Mouse (Mus musculus) CH12.LX (cell line): Measurements from ENCODE around the gene Sfrp4.

Source experiments
- BHLHE40 ChIP-seq: IDR thresholded peaks from 2 replicates; pipeline ENCODE4 v1.6.1; 2011; ENCODE audit warnings: mild to moderate bottlenecking, low read depth, low read length, improper control_type of control experiment
- CHD2 ChIP-seq: IDR thresholded peaks from 2 replicates; pipeline ENCODE4 v1.6.1; 2011; ENCODE audit warnings: low read length, improper control_type of control experiment
- CTCF ChIP-seq, 2 experiments: IDR thresholded peaks in 1 of 2; conservative IDR thresholded peaks in 1 of 2; 2 replicates each; pipeline ENCODE4 v1.5.1; 2011 to 2012; ENCODE audit warnings: low read depth in 2 of 2, low read length in 2 of 2, improper control_type of control experiment in 1 of 2, inconsistent platforms in 1 of 2, mild to moderate bottlenecking in 1 of 2, moderate library complexity in 1 of 2
- E2F4 ChIP-seq: IDR thresholded peaks from 2 replicates; pipeline ENCODE4 v1.6.1; 2011; ENCODE audit warnings: low read depth, low read length, improper control_type of control experiment; ENCODE audit not compliant: insufficient replicate concordance
- EP300 ChIP-seq: IDR thresholded peaks from 2 replicates; pipeline ENCODE4 v1.6.1; 2011; ENCODE audit warnings: low read length, improper control_type of control experiment
- ETS1 ChIP-seq: conservative IDR thresholded peaks from 2 replicates; pipeline ENCODE4 v1.6.1; 2012; ENCODE audit warnings: low read depth, mild to moderate bottlenecking, inconsistent platforms, low read length, improper control_type of control experiment, moderate library complexity
- MAFK ChIP-seq: IDR thresholded peaks from 2 replicates; pipeline ENCODE4 v1.6.1; 2011; ENCODE audit warnings: low read length, improper control_type of control experiment; ENCODE audit not compliant: insufficient replicate concordance
- NELFE ChIP-seq: IDR thresholded peaks from 2 replicates; pipeline ENCODE4 v1.6.1; 2011; ENCODE audit warnings: low read depth, low read length, improper control_type of control experiment
- POLR2A ChIP-seq: IDR thresholded peaks from 2 replicates; pipeline ENCODE4 v1.6.1; 2011; ENCODE audit warnings: low read depth, mild to moderate bottlenecking, improper control_type of control experiment, low read length
- SMC3 ChIP-seq: IDR thresholded peaks from 2 replicates; pipeline ENCODE4 v1.6.1; 2011; ENCODE audit warnings: low read depth, low read length, improper control_type of control experiment
- TBP ChIP-seq: conservative IDR thresholded peaks from 2 replicates; pipeline ENCODE4 v1.6.1; 2011; ENCODE audit warnings: low read depth, low read length, improper control_type of control experiment
- UBTF ChIP-seq: IDR thresholded peaks from 2 replicates; pipeline ENCODE4 v1.6.1; 2012; ENCODE audit warnings: low read depth, mild to moderate bottlenecking, inconsistent platforms, low read length, improper control_type of control experiment, moderate library complexity
- USF1 ChIP-seq: IDR thresholded peaks from 2 replicates; pipeline ENCODE4 v1.6.1; 2014; ENCODE audit warnings: low read depth, mild to moderate bottlenecking, inconsistent platforms, low read length, improper control_type of control experiment

DNA sequence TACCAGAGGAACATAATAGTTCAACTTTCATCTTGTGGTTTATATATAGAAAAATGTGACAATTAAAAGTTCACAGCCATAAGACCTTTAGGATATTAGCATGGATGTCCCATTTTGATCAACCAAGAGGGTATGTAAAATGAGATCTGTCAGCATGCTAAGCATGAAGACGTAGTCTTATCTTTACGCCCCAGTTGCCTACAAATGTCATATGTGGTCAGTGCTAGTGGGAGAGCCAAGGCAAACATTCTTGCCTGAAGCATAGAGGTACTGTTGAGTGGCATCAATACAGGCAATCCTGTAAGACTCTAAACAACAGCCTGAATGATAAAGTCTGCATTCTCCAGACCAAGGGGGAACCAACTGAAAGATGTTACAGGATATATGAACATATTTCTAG lies 29.5 kb downstream of the Sfrp4 start:
- TF ChIP-seq BHLHE40: no peak
- no peak for TF ChIP-seq TBP
- TF ChIP-seq CHD2: no peak
- no peak for TF ChIP-seq CTCF (conservative IDR thresholded peaks at IDR 0.05 in 1 of 2, IDR thresholded peaks at IDR 0.05 in 1 of 2; ENCODE audit: low read depth in 2 of 2, low read length in 2 of 2)
- TF ChIP-seq MAFK: no peak
- TF ChIP-seq E2F4: no peak
- TF ChIP-seq POLR2A: no peak
- no peak for TF ChIP-seq NELFE
- no peak for TF ChIP-seq SMC3
- no peak for TF ChIP-seq UBTF
- no peak for TF ChIP-seq USF1
- no peak for TF ChIP-seq ETS1
- no peak for TF ChIP-seq EP300
